In genomic region chr7:19577877-19578414, GRCm38 (mm10) we compare ENCODE assay signal across 8 mouse cellular contexts. TPM values are rescaled to one million over a fixed set of nuclear protein-coding genes. Genes with fewer than 3 reads are reported as not detected.
DNase-seq lines count a peak whose midpoint lies in the region; ATAC-seq and TF ChIP-seq lines count a peak whose summit lies in the region.

No protein-coding gene starts in this region.

- no peaks in the 10 kb centered on the region for H3K9me3 ChIP-seq in heart, embryonic 15.5 days (replicated peaks)
- no peaks in the 10 kb centered on the region for H3K9me3 ChIP-seq in liver, embryonic 16.5 days (replicated peaks; ENCODE audit: control insufficient read depth, low read length)
- H3K9me3 ChIP-seq in neural tube, embryonic 14.5 days (ENCODE audit: control insufficient read depth, low read length), result no peaks in the 10 kb centered on the region

- H3K9ac ChIP-seq in heart, embryonic 15.5 days, result peak overlapping the region; percentile 25; the same call in 1 of the 2 replicates
- H3K9ac ChIP-seq in liver, embryonic 16.5 days (ENCODE audit: low read depth, low read length), result peak overlapping the region; percentile 5
- 0 out of 2 replicates have a peak overlapping the region, but pooled peaks have one; percentile 28 for H3K9ac ChIP-seq in neural tube, embryonic 14.5 days (replicated peaks; ENCODE audit: low read depth, low read length)

- DNase-seq in cerebellum, adult 11 months, result peak; percentile 42
- DNase-seq in cerebellum, postnatal 14 days, result no peak
- DNase-seq in c-Kit-positive CD71-positive TER-119-positive erythroid progenitor cells, embryonic 14.5 days (ENCODE audit: low spot score), result no peak
- DNase-seq in thymus, postnatal 14 days, result no peak

- no peak for TF ChIP-seq CTCF in bone marrow macrophage, adult 2 months (IDR thresholded peaks at IDR 0.05; ENCODE audit: low read depth, low read length)

- ATAC-seq in heart, embryonic 15.5 days (replicated peaks; ENCODE audit: insufficient number of reproducible peaks, insufficient read depth, low FRiP score, low read depth), result no peak
- peak; percentile 16; the same call in 1 of the 2 replicates for ATAC-seq in liver, embryonic 16.5 days (ENCODE audit: low read depth)
- no peak for ATAC-seq in neural tube, embryonic 14.5 days (ENCODE audit: low read depth)

- H3K4me2 ChIP-seq in heart, embryonic 15.5 days, result peak overlapping the region; percentile 74
- peak overlapping the region; percentile 90 for H3K4me2 ChIP-seq in liver, embryonic 16.5 days (ENCODE audit: low read depth, low read length)
- peak overlapping the region; percentile 40; the same call in 1 of the 2 replicates for H3K4me2 ChIP-seq in neural tube, embryonic 14.5 days (ENCODE audit: low read depth, low read length)

- H3K4me1 ChIP-seq in bone marrow macrophage, adult 2 months (ENCODE audit: control insufficient read depth, insufficient read depth, low read length), result peaks cover 12% of the 10 kb centered on the region
- H3K4me1 ChIP-seq in heart, embryonic 15.5 days (replicated peaks), result peaks cover 24% of the 10 kb centered on the region
- peaks cover 38% of the 10 kb centered on the region for H3K4me1 ChIP-seq in liver, embryonic 16.5 days (ENCODE audit: control insufficient read depth, low read depth, low read length)
- peaks cover 11% of the 10 kb centered on the region; the same call in 1 of the 2 replicates for H3K4me1 ChIP-seq in neural tube, embryonic 14.5 days (ENCODE audit: control insufficient read depth, insufficient read depth, low read length)

- 13% methylated on average over 10 of the region's 10 CpGs for WGBS in heart, embryonic 15.5 days
- 10% methylated on average over 10 of the region's 10 CpGs for WGBS in liver, embryonic 16.5 days (ENCODE audit: insufficient replicate concordance)
- WGBS in neural tube, embryonic 14.5 days, result 18% methylated on average over 10 of the region's 10 CpGs

- peak overlapping the region; percentile 63 for H3K4me3 ChIP-seq in bone marrow macrophage, adult 2 months (ENCODE audit: insufficient read depth, low read length)
- peak overlapping the region; percentile 44 for H3K4me3 ChIP-seq in heart, embryonic 15.5 days
- peak overlapping the region; percentile 59 for H3K4me3 ChIP-seq in liver, embryonic 16.5 days (ENCODE audit: low read depth, low read length)
- no peak overlapping the region for H3K4me3 ChIP-seq in neural tube, embryonic 14.5 days (ENCODE audit: low read depth, low read length)

- H3K27ac ChIP-seq in bone marrow macrophage, adult 2 months (ENCODE audit: insufficient read depth, low read depth, low read length), result peak overlapping the region; percentile 17; the same call in 1 of the 2 replicates
- no peak overlapping the region for H3K27ac ChIP-seq in heart, embryonic 15.5 days
- no peak overlapping the region for H3K27ac ChIP-seq in liver, embryonic 16.5 days (ENCODE audit: low read length)
- no peak overlapping the region for H3K27ac ChIP-seq in neural tube, embryonic 14.5 days (ENCODE audit: low read depth, low read length)

- peaks cover 23% of the 10 kb centered on the region for H3K36me3 ChIP-seq in heart, embryonic 15.5 days
- H3K36me3 ChIP-seq in liver, embryonic 16.5 days (ENCODE audit: control insufficient read depth, insufficient read depth), result no peaks in the 10 kb centered on the region
- H3K36me3 ChIP-seq in neural tube, embryonic 14.5 days (ENCODE audit: control insufficient read depth, insufficient read depth, low read length), result peaks cover 18% of the 10 kb centered on the region

- peaks cover 32% of the 10 kb centered on the region for H3K27me3 ChIP-seq in heart, embryonic 15.5 days
- peaks cover 10% of the 10 kb centered on the region for H3K27me3 ChIP-seq in liver, embryonic 16.5 days (ENCODE audit: control insufficient read depth, insufficient read depth, low read depth, low read length)
- peaks cover 28% of the 10 kb centered on the region for H3K27me3 ChIP-seq in neural tube, embryonic 14.5 days (ENCODE audit: control insufficient read depth, insufficient read depth, low read length)

- no peak for TF ChIP-seq POLR2A in bone marrow macrophage, adult 2 months (IDR thresholded peaks at IDR 0.05; ENCODE audit: borderline replicate concordance, low read depth, low read length)

RNA-seq across cellular contexts. Expression of gene Gemin7, which starts 0.6 kb away (rescaled TPM):
- polyA plus RNA-seq in bone marrow macrophage, adult 2 months (2012; ENCODE audit: insufficient read depth, insufficient read length, missing spikeins), result 51.6 and 52.0 TPM in 2 replicates
- 111 and 131 TPM in 2 replicates for polyA plus RNA-seq in heart, embryonic 15.5 days (2015; fragmentation: Nextera tagmentation; extraction: Ambion mirVana)
- 71.1 and 74.2 TPM in 2 replicates for polyA plus RNA-seq in liver, embryonic 16.5 days (2015; fragmentation: Nextera tagmentation; extraction: Ambion mirVana)
- polyA plus RNA-seq in neural tube, embryonic 14.5 days (2014; fragmentation: Nextera tagmentation; extraction: Ambion mirVana), result 150 and 153 TPM in 2 replicates

RNA-seq across cellular contexts. Expression of gene Zfp296, which starts 0.9 kb away (rescaled TPM):
- 0.60 TPM in 1 of 2 replicates, not detected in the other for polyA plus RNA-seq in bone marrow macrophage, adult 2 months (2012; ENCODE audit: insufficient read depth, insufficient read length, missing spikeins)
- 0.38 and 0.42 TPM in 2 replicates for polyA plus RNA-seq in heart, embryonic 15.5 days (2015; fragmentation: Nextera tagmentation; extraction: Ambion mirVana)
- 0.48 and 0.59 TPM in 2 replicates for polyA plus RNA-seq in liver, embryonic 16.5 days (2015; fragmentation: Nextera tagmentation; extraction: Ambion mirVana)
- 0.13 and 0.27 TPM in 2 replicates for polyA plus RNA-seq in neural tube, embryonic 14.5 days (2014; fragmentation: Nextera tagmentation; extraction: Ambion mirVana)

RNA-seq across cellular contexts. Expression of gene Ppp1r37, which starts 15.1 kb away (rescaled TPM):
- 19.3 and 25.7 TPM in 2 replicates for polyA plus RNA-seq in bone marrow macrophage, adult 2 months (2012; ENCODE audit: insufficient read depth, insufficient read length, missing spikeins)
- 15.8 and 24.0 TPM in 2 replicates for polyA plus RNA-seq in heart, embryonic 15.5 days (2015; fragmentation: Nextera tagmentation; extraction: Ambion mirVana)
- 9.5 and 11.3 TPM in 2 replicates for polyA plus RNA-seq in liver, embryonic 16.5 days (2015; fragmentation: Nextera tagmentation; extraction: Ambion mirVana)
- 8.1 and 15.8 TPM in 2 replicates for polyA plus RNA-seq in neural tube, embryonic 14.5 days (2014; fragmentation: Nextera tagmentation; extraction: Ambion mirVana)

RNA-seq across cellular contexts. Expression of gene Clasrp, which starts 26.3 kb away (rescaled TPM):
- polyA plus RNA-seq in bone marrow macrophage, adult 2 months (2012; ENCODE audit: insufficient read depth, insufficient read length, missing spikeins), result 41.1 and 53.9 TPM in 2 replicates
- polyA plus RNA-seq in heart, embryonic 15.5 days (2015; fragmentation: Nextera tagmentation; extraction: Ambion mirVana), result 28.5 and 39.0 TPM in 2 replicates
- 9.4 and 11.4 TPM in 2 replicates for polyA plus RNA-seq in liver, embryonic 16.5 days (2015; fragmentation: Nextera tagmentation; extraction: Ambion mirVana)
- polyA plus RNA-seq in neural tube, embryonic 14.5 days (2014; fragmentation: Nextera tagmentation; extraction: Ambion mirVana), result 49.7 and 51.3 TPM in 2 replicates

RNA-seq across cellular contexts. Expression of gene Relb, which starts 51.3 kb away (rescaled TPM):
- polyA plus RNA-seq in bone marrow macrophage, adult 2 months (2012; ENCODE audit: insufficient read depth, insufficient read length, missing spikeins), result 33.2 and 35.7 TPM in 2 replicates
- 6.1 and 10.0 TPM in 2 replicates for polyA plus RNA-seq in heart, embryonic 15.5 days (2015; fragmentation: Nextera tagmentation; extraction: Ambion mirVana)
- polyA plus RNA-seq in liver, embryonic 16.5 days (2015; fragmentation: Nextera tagmentation; extraction: Ambion mirVana), result 1.5 and 1.7 TPM in 2 replicates
- 6.6 and 7.3 TPM in 2 replicates for polyA plus RNA-seq in neural tube, embryonic 14.5 days (2014; fragmentation: Nextera tagmentation; extraction: Ambion mirVana)

Comparison
In these comparisons a context has a peak if more than half of its experiments do, and no peak if none do; other contexts are left out.
1. H3K4me2 ChIP-seq: peak in every context shown above with its lines; median percentile 90 in liver, embryonic 16.5 days; 74 in heart, embryonic 15.5 days; 40 in neural tube, embryonic 14.5 days.